Mouse (Mus musculus) kidney, adult 2 months (tissue): ENCODE data around the gene Abtb1.

Experiments used
- CTCF ChIP-seq: fragments of 200-500 bp; conservative IDR thresholded peaks from 2 replicates; pipeline ENCODE4 v1.5.1; 2011; ENCODE audit warnings: low read depth, mild to moderate bottlenecking, control low read depth, low read length, moderate library complexity, mixed read lengths; ENCODE audit not compliant: insufficient read depth, insufficient read length
- POLR2A ChIP-seq: fragments of 200-500 bp; IDR thresholded peaks from one replicate; pipeline ENCODE4 v1.6.1; 2011; ENCODE audit warnings: low read depth, low read length, control low read depth

GRCm38 (mm10) chr6:88857830-88858229 is 16.0 kb upstream of the Abtb1 start:
- TF ChIP-seq CTCF (no peak), POLR2A (no peak)
